Mouse (Mus musculus) cerebellum, adult 11 months (tissue): Measurements from ENCODE around the gene 4930544D05Rik.

Source experiments
- DNase-seq: peaks from one replicate; pipeline ENCODE4 v3.0.0; 2022

The 4930544D05Rik gene

GRCm38 (mm10) chr11:70605024-70605566 lies 10.6 kb upstream of the 4930544D05Rik start:
- DNase-seq: peak; percentile 67

- no peak for DNase-seq
Measured at GRCm38 (mm10) chr11:70606717-70607116, 8.9 kb upstream of the 4930544D05Rik start.

- no peak for DNase-seq
Measured at GRCm38 (mm10) chr11:70607611-70608010, 8.0 kb upstream of the 4930544D05Rik start.

DNA sequence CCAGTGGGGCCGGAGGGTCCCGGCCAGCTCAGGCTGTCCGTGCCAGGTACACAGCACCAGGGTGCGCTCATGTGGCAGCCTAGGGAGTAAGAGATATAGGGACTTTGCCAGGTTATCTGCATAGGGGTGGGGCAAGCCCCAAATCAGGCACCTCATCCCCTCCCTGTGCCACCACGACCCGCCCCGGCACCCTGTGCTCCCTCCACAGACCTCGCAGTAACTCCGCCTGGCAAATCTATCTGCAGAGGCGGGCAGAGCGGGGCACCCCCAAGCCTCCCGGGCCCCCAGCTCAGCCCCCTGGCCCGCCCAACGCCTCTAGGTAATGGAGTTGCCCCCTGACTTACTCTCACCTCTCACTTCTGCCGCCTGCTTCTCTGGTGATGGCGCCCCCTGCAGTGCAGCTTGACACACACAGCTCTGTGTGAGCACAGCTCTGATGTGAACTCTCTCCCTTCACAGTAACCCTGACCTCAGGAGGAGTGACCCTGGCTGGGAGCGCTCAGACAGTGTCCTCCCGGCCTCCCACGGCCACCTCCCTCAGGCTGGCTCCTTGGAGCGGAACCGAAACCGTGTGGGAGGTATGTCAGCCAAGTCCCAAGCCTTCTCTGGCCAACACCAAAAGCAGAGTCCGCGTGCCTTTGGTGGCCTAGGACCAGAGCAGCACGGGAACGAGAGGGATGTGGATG lies 7.1 kb upstream of the 4930544D05Rik start:
- no peak for DNase-seq

- DNase-seq: no peak
Measured at GRCm38 (mm10) chr11:70610752-70611151, 4.9 kb upstream of the 4930544D05Rik start.

DNA sequence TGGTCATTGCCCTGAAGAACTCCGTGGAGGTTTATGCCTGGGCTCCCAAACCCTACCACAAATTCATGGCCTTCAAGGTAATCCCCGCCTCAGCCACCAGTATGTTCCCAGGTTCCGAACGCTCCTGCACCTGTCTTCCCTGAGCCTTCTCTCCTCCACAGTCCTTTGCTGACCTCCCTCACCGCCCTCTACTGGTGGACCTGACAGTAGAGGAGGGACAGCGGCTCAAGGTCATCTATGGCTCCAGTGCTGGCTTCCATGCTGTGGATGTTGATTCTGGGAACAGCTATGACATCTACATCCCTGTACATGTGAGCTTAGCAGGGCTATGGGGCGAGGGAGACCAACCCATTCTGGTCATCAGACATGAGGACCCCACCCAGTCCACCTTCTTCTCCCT lies 3.1 kb upstream of the 4930544D05Rik start:
- DNase-seq: no peak

GRCm38 (mm10) chr11:70615074-70615473 lies 574 bp upstream of the 4930544D05Rik start:
- no peak for DNase-seq

DNA sequence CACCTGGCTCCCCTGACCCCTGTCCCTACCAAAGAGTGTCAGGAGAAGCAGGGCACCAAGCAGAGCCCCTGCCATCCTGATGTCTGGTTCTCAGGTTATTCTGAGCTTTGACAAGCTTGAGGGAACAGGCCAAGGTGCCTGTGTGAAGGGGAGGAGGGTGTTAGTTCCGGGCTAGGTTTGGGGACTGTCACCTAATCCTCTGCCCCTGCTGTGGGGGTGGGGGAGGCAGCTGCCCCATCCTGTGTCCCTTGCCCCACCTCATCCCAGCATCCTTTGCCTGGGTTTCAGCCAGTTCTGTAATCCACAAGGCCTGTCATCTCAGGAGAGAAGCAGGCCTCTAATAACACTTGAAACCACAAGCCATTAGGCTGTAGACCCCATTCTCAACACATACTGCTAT lies 3.5 kb downstream of the 4930544D05Rik start, which contains the start of gene Chrne:
Gene Chrne, minus strand, starts transcription at position 116 of the 400 bp plus-strand sequence.
- no peak for DNase-seq

DNA sequence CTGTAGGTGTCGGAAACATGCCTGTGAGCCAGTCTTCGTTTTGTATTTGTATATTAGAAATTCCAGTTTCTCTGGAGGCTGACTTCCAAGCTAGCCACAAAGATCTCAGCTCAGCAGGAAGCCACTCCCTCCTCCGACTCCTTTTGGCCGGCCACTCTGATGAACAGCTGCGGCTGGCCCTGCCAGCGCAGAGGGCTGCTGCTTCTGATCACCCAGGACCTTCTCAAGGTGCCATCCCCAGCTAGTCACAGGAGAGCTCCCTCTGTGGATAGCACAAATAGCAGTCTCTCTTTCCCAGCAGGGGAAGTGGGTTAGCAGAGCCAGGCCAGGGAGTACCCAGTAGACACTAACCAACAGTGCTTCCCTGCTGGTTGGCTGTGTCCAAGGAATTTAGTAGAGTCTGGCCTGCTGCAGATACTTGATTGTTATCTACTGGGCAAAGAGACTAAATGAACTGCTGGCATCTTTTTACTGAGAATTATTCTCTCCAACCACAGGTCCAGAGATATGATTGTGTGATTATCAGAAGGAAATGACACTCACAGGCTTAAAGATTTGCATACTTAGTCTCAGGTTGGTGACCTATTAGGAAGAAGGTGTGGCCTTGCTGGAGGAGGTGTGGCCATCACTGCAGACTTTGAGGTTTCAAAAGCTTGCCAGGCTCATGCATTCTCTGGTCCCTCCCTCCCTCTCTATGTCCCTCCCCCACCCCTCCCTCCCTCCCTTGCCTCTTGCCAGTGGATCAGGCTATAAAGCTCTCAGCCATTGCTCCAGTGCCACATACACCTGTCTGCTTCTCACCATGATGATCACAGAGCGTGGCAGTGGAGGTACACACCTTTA lies 6.5 kb downstream of the 4930544D05Rik start:
- DNase-seq: no peak

DNA sequence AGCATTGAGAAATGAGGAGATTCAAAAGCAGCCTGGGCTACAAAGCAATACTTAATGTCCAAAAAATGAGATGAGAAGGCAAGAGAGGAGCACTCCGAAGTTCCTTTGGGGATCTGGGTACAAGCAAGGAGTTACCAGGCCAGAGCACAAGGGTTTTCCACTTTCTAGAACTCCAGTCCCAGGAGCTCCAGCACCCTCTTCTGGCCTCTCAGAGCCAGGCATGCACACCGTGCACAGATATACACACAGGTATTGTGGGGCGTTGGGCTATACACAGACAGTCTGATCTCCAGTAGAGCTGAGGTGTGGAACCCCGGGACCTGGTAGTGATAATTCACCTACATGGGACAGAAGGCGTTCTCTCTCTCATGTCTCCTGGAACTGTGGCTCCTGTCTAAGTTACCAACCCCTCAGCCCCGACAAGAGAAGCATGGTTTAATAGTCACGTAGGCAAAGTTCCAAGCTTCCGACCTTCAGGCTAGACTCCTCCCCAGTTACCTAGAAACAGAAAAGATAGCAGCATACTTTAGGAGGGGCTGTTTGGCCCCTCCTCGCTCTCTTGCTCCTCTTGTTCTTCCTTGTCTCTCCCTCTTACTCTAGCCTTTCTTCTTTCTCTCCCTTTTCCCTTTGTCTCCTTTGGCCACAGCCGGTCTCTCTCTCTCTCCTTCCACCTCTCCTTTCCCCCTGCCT lies 7.5 kb downstream of the 4930544D05Rik start:
- no peak for DNase-seq

GRCm38 (mm10) chr11:70625473-70625872 lies 9.8 kb downstream of the 4930544D05Rik start:
- no peak for DNase-seq

- no peak for DNase-seq
Measured at GRCm38 (mm10) chr11:70626877-70627276, 11.2 kb downstream of the 4930544D05Rik start.

DNA sequence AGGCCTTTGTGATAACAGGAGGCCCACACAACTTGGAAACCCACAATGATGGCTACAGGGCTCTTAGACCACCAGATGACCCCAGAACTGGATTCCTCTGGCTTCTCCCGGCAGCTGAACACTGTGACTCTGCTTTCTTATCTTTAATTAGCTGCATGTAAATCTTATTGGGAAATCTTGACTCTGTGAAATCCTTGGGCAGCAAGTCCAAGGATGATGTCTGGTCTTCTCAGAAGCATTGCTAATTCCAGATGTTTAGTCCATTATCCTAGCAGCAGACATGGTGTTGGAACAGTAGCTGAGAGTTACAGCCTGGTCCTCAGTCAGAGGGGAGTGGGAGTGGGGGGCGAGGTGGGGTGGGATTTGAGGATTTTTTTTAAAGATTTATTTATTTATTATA lies 12.8 kb downstream of the 4930544D05Rik start:
- no peak for DNase-seq

DNA sequence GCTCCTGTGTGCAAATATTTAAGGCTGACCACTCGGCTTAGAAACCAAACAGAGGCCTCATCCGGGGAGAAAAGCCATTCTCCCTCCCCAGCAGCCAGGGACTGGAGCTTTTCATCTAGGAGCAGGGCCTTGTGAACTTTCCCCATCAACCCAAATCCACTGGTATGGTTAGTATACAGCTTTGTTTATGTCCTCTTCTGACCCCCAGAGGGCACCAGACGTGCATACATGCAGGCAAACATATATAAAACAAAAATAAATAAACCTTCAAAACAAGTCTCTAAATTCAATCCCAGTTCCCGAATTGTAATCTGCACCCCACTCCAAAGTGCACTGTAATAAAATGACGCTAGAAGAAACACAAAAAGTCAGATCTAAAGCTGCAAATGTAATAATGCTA lies 13.9 kb downstream of the 4930544D05Rik start:
- DNase-seq: no peak

GRCm38 (mm10) chr11:70630129-70630528 lies 14.5 kb downstream of the 4930544D05Rik start:
- no peak for DNase-seq

DNA sequence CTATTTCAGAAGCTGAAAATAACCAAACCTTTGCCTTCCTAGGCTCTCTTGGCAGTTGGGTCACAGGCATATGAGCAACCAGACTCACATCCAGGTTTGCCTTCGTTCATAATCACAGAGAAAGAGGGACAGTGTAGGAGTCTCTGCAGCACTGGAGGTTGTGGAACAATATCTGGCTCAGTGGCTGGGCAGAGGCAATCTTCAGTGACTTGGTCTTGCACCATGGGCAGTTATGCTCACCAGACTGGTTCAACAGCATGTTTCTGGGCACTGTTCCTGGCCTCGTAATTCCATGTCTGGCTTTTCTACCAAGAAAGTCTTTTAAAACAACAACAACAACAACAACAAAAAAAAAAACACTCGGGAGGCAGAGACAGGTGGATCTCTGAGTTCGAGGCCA lies 20.0 kb downstream of the 4930544D05Rik start:
- DNase-seq: no peak

DNA sequence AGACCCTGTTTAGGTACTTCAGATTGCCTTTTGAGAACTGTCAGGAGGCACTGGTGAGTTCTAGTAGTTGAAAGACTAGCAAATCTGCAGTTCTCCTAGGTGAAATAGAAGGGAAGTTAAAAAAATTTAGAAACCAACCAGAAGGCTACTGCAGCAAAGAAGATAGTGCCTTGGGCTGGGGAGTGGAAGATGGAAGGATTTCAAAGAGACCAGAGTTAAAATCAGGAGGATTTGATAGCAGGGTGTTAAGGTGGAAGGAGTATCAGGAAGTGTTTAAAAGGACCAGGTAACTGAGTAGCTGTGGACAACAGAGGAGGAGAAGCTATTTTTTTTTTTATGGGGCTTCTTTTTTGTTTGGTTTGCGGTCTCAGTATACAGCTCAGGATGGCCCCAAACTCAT lies 22.1 kb downstream of the 4930544D05Rik start:
- no peak for DNase-seq

GRCm38 (mm10) chr11:70638293-70638692 lies 22.6 kb downstream of the 4930544D05Rik start:
- DNase-seq: no peak

DNA sequence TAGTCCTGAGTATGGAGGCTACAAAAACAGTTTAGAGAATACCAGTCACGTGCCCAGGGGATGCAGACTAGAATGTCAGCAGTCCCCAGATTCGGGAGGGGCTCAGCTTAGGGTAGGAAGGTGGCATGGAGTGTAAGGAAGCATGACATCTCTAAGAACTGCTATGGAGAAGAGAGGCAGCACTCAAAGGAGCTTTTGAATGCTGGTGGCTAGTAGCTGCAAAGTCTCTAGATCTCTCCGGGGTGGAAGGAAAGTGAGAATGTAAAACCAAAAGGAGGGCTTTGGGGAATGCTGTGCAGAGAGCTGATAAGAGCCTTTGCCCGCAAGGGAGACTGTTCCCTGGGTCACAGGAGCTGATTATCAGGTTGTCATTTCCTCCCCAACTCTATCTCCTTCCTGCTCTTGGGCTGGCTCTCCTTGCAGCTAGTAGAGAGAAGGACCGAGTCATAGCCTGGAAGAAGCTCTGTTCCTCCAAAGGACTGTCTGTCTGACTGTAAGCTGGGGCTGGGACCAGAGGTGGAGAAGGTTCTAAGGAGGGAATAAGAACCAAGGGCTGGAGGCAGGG lies 23.1 kb downstream of the 4930544D05Rik start, which contains the start of gene Gp1ba:
Gene Gp1ba, plus strand, starts transcription at position 409 of the 565 bp plus-strand sequence.
- no peak for DNase-seq

GRCm38 (mm10) chr11:70639976-70640375 lies 24.3 kb downstream of the 4930544D05Rik start:
- DNase-seq: no peak

- DNase-seq: no peak
Measured at GRCm38 (mm10) chr11:70641241-70641640, 25.6 kb downstream of the 4930544D05Rik start.

DNA sequence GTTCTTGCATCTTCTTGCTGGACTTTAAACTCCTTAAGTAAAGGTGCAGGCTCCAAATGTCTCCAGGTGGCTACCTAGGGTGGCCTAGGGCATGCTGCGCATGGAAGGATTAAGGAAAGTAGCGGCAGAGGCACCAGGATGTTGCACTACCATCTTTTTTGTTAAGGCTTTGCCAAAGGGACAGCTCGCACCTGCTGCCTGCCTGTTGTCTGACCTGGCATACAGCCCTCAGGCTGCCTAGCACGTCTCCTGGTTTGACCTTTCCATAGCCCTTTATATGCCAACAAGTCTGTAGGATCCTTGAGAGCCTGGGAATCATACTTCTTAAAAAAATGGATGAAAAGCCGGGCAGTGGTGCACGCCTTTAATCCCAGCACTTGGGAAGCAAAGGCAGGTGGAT lies 27.4 kb downstream of the 4930544D05Rik start:
- DNase-seq: no peak
